Mouse (Mus musculus): ENCODE measurements at regions not wholly inside any gene's neighbourhood (a gene's known extent, or its start where the extent isn't known, plus 50 kb on each side); places are given as distances from the start of the nearest gene placed in this dataset.

DNA sequence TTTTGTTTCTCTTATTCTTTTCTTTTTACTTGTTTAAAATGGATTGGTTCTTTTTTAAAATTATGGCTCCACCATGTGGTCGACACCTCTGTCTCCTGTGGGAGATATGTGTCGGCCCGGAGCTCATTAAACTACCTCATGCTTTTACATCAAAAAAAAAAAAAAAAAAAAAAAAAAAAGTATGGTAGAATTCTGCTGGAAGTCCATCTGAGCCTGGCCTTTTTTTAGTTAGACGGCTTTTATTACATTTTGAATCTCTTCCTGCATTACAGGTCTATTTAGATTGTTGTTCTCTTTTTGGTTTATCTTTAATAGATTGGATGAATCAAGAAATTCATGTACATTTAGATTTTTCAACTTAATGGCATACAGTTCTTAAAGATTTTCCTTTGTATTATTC, 350.8 kb upstream of the Ascc3 start:
- TF ChIP-seq ZNF384 (IDR thresholded peaks at IDR 0.05; ENCODE audit: low read depth, low read length) (peak; percentile 56), ZKSCAN1 (IDR thresholded peaks at IDR 0.05; ENCODE audit: low read depth, low read length) (no peak), RAD21 (IDR thresholded peaks at IDR 0.05; ENCODE audit: low read depth, low read length) (peak; percentile 1; the same call in 1 of the 2 replicates)
- no peak for DNase-seq (ENCODE audit: low read depth, low spot score)

DNA sequence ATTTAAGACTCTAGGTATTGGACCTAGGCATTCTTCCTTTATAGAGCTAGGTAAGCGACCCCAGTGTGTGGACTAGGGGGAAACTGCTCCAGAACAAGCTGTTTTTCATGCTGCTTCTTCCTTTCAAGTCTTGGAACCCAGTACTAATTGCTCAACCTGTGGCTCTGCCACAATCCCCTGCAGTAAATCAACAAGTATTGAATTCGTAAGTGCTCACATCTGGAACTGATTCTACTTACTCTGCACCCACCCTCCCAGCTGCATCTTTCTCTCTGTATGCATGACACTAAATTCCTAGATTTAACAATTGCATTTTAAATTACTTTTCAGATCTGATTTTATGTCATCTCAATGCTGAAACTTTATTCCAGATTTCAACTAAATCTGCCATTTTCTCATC, 388.9 kb upstream of the Ascc3 start:
- H3K27ac ChIP-seq (ENCODE audit: control insufficient read depth, low read depth, low read length): no peak overlapping the region
- no peak overlapping the region for H3K4me3 ChIP-seq (ENCODE audit: control insufficient read depth in 1 of 2, insufficient read depth in 1 of 2, low read depth in 2 of 2, low read length in 2 of 2)
- no peak for DNase-seq (ENCODE audit: low read depth, low spot score)
- no peaks in the 10 kb centered on the region for H3K36me3 ChIP-seq (ENCODE audit: control insufficient read depth in 1 of 2, insufficient read depth in 2 of 2, low read length in 2 of 2)
- no peaks in the 10 kb centered on the region for H3K27me3 ChIP-seq (ENCODE audit: control insufficient read depth in 1 of 2, insufficient read depth in 2 of 2, low read length in 2 of 2)
- H3K9ac ChIP-seq (ENCODE audit: control insufficient read depth, low read depth, low read length, poor library complexity, severe bottlenecking): no peak overlapping the region
- H3K9me3 ChIP-seq (replicated peaks; ENCODE audit: insufficient read depth, low read length): no peaks in the 10 kb centered on the region
- no peaks in the 10 kb centered on the region for H3K79me2 ChIP-seq (ENCODE audit: control insufficient read depth, insufficient read depth, low read length, poor library complexity)
- no peak for TF ChIP-seq ETS1 (IDR thresholded peaks at IDR 0.05; ENCODE audit: low read depth, low read length)
- no peak for TF ChIP-seq EP300 (IDR thresholded peaks at IDR 0.05; ENCODE audit: low read depth in 1 of 2, low read length in 2 of 2)
- TF ChIP-seq NRF1 (IDR thresholded peaks at IDR 0.05; ENCODE audit: insufficient read depth, low read depth, low read length, poor library complexity, severe bottlenecking): no peak
- TF ChIP-seq CHD2 (IDR thresholded peaks at IDR 0.05; ENCODE audit: low read length): no peak
- TF ChIP-seq ZKSCAN1 (IDR thresholded peaks at IDR 0.05; ENCODE audit: low read depth, low read length): no peak
- TF ChIP-seq MXI1 (IDR thresholded peaks at IDR 0.05; ENCODE audit: low read depth, low read length): no peak
- no peak for TF ChIP-seq TBP (IDR thresholded peaks at IDR 0.05; ENCODE audit: low read depth, low read length)
- TF ChIP-seq MYB (IDR thresholded peaks at IDR 0.05; ENCODE audit: low read depth, low read length): no peak
- no peak for TF ChIP-seq POLR2A (IDR thresholded peaks at IDR 0.05; ENCODE audit: control insufficient read depth in 1 of 2, insufficient read depth in 1 of 2, low read depth in 1 of 2, low read length in 2 of 2, poor library complexity in 1 of 2)
- no peak for TF ChIP-seq TCF12 (IDR thresholded peaks at IDR 0.05; ENCODE audit: low read depth, low read length)
- TF ChIP-seq MAX (IDR thresholded peaks at IDR 0.05; ENCODE audit: low read length): no peak
- H3K4me1 ChIP-seq (ENCODE audit: control insufficient read depth in 1 of 2, insufficient read depth in 2 of 2, low read length in 2 of 2): no peaks in the 10 kb centered on the region

More for the DNA sequence above, 350.8 kb upstream of the Ascc3 start:
- H3K27me3 ChIP-seq (ENCODE audit: control insufficient read depth in 1 of 2, insufficient read depth in 2 of 2, low read length in 2 of 2): no peaks in the 10 kb centered on the region
- no peak overlapping the region for H3K4me3 ChIP-seq (ENCODE audit: control insufficient read depth in 1 of 2, insufficient read depth in 1 of 2, low read depth in 2 of 2, low read length in 2 of 2)
- no peaks in the 10 kb centered on the region for H3K79me2 ChIP-seq (ENCODE audit: control insufficient read depth, insufficient read depth, low read length, poor library complexity)
- no peaks in the 10 kb centered on the region for H3K36me3 ChIP-seq (ENCODE audit: control insufficient read depth in 1 of 2, insufficient read depth in 2 of 2, low read length in 2 of 2)
- no peak overlapping the region for H3K9ac ChIP-seq (ENCODE audit: control insufficient read depth, low read depth, low read length, poor library complexity, severe bottlenecking)
- H3K27ac ChIP-seq (ENCODE audit: control insufficient read depth, low read depth, low read length): no peak overlapping the region
- no peaks in the 10 kb centered on the region for H3K9me3 ChIP-seq (replicated peaks; ENCODE audit: insufficient read depth, low read length)
- no peaks in the 10 kb centered on the region for H3K4me1 ChIP-seq (ENCODE audit: control insufficient read depth in 1 of 2, insufficient read depth in 2 of 2, low read length in 2 of 2)

GRCm38 (mm10) chr10:50201691-50202090, 390.8 kb upstream of the Ascc3 start:
- Histone ChIP-seq H3K4me3 (ENCODE audit: control insufficient read depth in 1 of 2, insufficient read depth in 1 of 2, low read depth in 2 of 2, low read length in 2 of 2) (no peak overlapping the region), H3K27me3 (ENCODE audit: control insufficient read depth in 1 of 2, insufficient read depth in 2 of 2, low read length in 2 of 2) (no peaks in the 10 kb centered on the region), H3K36me3 (ENCODE audit: control insufficient read depth in 1 of 2, insufficient read depth in 2 of 2, low read length in 2 of 2) (no peaks in the 10 kb centered on the region), H3K9ac (ENCODE audit: control insufficient read depth, low read depth, low read length, poor library complexity, severe bottlenecking) (no peak overlapping the region), H3K79me2 (ENCODE audit: control insufficient read depth, insufficient read depth, low read length, poor library complexity) (no peaks in the 10 kb centered on the region), H3K9me3 (replicated peaks; ENCODE audit: insufficient read depth, low read length) (no peaks in the 10 kb centered on the region), H3K27ac (ENCODE audit: control insufficient read depth, low read depth, low read length) (no peak overlapping the region), H3K4me1 (ENCODE audit: control insufficient read depth in 1 of 2, insufficient read depth in 2 of 2, low read length in 2 of 2) (no peaks in the 10 kb centered on the region; a peak in 1 of 4 replicates)
- DNase-seq (ENCODE audit: low read depth, low spot score): no peak
- no peak for TF ChIP-seq CHD2 (IDR thresholded peaks at IDR 0.05; ENCODE audit: low read length)
- no peak for TF ChIP-seq E2F4 (IDR thresholded peaks at IDR 0.05; ENCODE audit: borderline replicate concordance, low read depth, low read length)
- no peak for TF ChIP-seq MAZ (IDR thresholded peaks at IDR 0.05; ENCODE audit: low read depth, low read length)
- TF ChIP-seq MXI1 (IDR thresholded peaks at IDR 0.05; ENCODE audit: low read depth, low read length): no peak
- TF ChIP-seq USF1 (IDR thresholded peaks at IDR 0.05; ENCODE audit: low read depth, low read length): no peak
- no peak for TF ChIP-seq CHD1 (IDR thresholded peaks at IDR 0.05; ENCODE audit: low read depth, low read length)
- TF ChIP-seq RCOR1 (IDR thresholded peaks at IDR 0.05; ENCODE audit: low read depth, low read length): no peak
- no peak for TF ChIP-seq CTCF (IDR thresholded peaks at IDR 0.05 in 2 of 3, conservative IDR thresholded peaks at IDR 0.05 in 1 of 3; ENCODE audit: control insufficient read depth in 1 of 3, insufficient read depth in 1 of 3, low read depth in 2 of 3, low read length in 3 of 3, poor library complexity in 1 of 3, severe bottlenecking in 1 of 3)
- TF ChIP-seq MEF2A (IDR thresholded peaks at IDR 0.05; ENCODE audit: extremely low read depth, insufficient replicate concordance, low read depth, low read length, poor library complexity, severe bottlenecking): no peak
- TF ChIP-seq BHLHE40 (IDR thresholded peaks at IDR 0.05; ENCODE audit: borderline replicate concordance, low read depth, low read length): no peak
- TF ChIP-seq GATA1 (IDR thresholded peaks at IDR 0.05; ENCODE audit: low read depth, low read length): no peak
- no peak for TF ChIP-seq TBP (IDR thresholded peaks at IDR 0.05; ENCODE audit: low read depth, low read length)
- TF ChIP-seq RAD21 (IDR thresholded peaks at IDR 0.05; ENCODE audit: low read depth, low read length): no peak
- no peak for TF ChIP-seq HCFC1 (IDR thresholded peaks at IDR 0.05; ENCODE audit: low read depth, low read length)
- no peak for TF ChIP-seq TAL1 (IDR thresholded peaks at IDR 0.05; ENCODE audit: low read length)
- no peak for TF ChIP-seq ZNF384 (IDR thresholded peaks at IDR 0.05; ENCODE audit: low read depth, low read length)

All from MEL (cell line).